Comparison of ENCODE assay signal across 8 mouse cellular contexts in the genomic region with DNA sequence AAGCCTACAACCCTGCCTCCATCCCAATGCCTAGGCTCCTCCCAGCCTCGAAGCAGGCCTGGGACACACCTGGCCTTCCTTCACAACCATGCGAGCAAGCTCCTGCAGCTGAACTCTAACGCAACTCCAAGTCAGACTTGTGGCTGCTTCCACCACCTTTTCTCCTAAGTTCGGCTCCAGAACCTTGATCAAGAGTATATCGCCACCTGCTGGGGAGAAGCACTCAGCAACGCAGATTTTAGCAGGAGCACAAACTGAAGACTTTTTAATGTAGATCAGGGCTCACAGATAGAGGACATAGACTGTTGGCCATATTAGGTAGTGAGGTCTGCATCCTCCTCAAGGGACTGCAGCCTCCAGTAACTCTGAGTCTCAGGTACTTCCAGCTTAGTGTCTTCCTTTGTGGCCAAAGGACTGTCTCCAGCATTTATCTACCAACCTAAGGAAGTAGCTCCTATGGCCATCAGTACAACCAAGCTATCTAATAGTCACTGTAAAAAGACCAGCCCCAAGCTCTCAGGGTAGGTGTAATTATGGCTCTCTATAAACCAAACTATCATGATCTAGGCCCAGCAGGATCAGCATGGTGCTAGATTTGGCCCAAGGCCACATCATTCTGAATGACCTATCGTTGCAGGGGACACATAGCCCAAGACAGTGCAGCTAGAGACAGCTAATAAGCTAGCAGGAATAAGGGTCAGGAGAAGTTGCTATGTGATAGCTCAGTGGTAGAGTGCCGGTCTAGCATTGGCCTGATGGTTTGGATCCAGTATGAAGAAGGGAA. TPM values are rescaled to one million over a fixed set of nuclear protein-coding genes. Genes with fewer than 3 reads are reported as not detected.
DNase-seq lines count a peak whose midpoint lies in the region; ATAC-seq and TF ChIP-seq lines count a peak whose summit lies in the region.

No protein-coding gene starts in this region.

- H3K27ac ChIP-seq in hindbrain, embryonic 13.5 days, result no peak overlapping the region

- in situ Hi-C loops in Patski (cut with MboI; ENCODE audit: low pct_unique_long_range_greater_than_20kb), result loop anchor here (5.0 kb wide), 1 partner anchor 479 kb away; no protein-coding TSS in a partner anchor

- H3K27me3 ChIP-seq in Patski, result no peaks in the 10 kb centered on the region
- no peaks in the 10 kb centered on the region for H3K27me3 ChIP-seq in hindbrain, embryonic 13.5 days

- 26% methylated on average over 8 of the region's 8 CpGs for WGBS in hindbrain, embryonic 13.5 days

- no peak overlapping the region for H3K9ac ChIP-seq in hindbrain, embryonic 13.5 days

- peak; percentile 67 for ATAC-seq in Patski
- peak; percentile 59 for ATAC-seq in hindbrain, embryonic 13.5 days (ENCODE audit: low FRiP score)

- H3K4me1 ChIP-seq in hindbrain, embryonic 13.5 days (replicated peaks), result no peaks in the 10 kb centered on the region

- POLR2A ChIA-PET in Patski (lab: Charles Lee), result no interaction called here

- peak; percentile 81 for TF ChIP-seq CTCF in Patski (IDR thresholded peaks at IDR 0.05)

- H3K9me3 ChIP-seq in hindbrain, embryonic 13.5 days, result no peaks in the 10 kb centered on the region

- DNase-seq in Patski (ENCODE audit: low read depth, low spot score), result peak; percentile 15
- peak; percentile 87 for DNase-seq in cerebellum, adult 9-10 months
- DNase-seq in frontal cortex, adult 2 months (ENCODE audit: extremely low spot score in 1 of 2, low spot score in 1 of 2), result peak; percentile 66 to 93
- DNase-seq in layer of hippocampus, postnatal 14 days (ENCODE audit: low spot score in 2 of 2), result peak; percentile 77 to 87
- peak; percentile 84 for DNase-seq in lung, postnatal 25 days (ENCODE audit: low spot score)
- peak; percentile 88 for DNase-seq in retina, embryonic 14.5 days (ENCODE audit: low spot score)
- peak; percentile 58 to 63 for DNase-seq in thymus, postnatal 36 days

- no peaks in the 10 kb centered on the region for H3K36me3 ChIP-seq in hindbrain, embryonic 13.5 days

- H3K4me2 ChIP-seq in hindbrain, embryonic 13.5 days, result no peak overlapping the region

- CTCF ChIA-PET in Patski (lab: Charles Lee), result interaction anchor here (0.7 to 4.3 kb wide), 19 partner anchors 8 to 489 kb away, joined by 3 to 40 read pairs (median 5); no protein-coding TSS in a partner anchor

- no peak overlapping the region for H3K4me3 ChIP-seq in hindbrain, embryonic 13.5 days

RNA-seq across cellular contexts. Expression of gene Mtmr2, which starts 31.7 kb away (rescaled TPM):
- polyA plus RNA-seq in Patski (2021), result 68.0 TPM
- polyA plus RNA-seq in frontal cortex, adult 2 months (2012; rRNA removed), result 24.3 and 25.9 TPM in 2 replicates
- polyA plus RNA-seq in hindbrain, embryonic 13.5 days (2015; fragmentation: Nextera tagmentation; extraction: Ambion mirVana), result 54.9 and 57.8 TPM in 2 replicates
- 10 to 100 TPM; 51.1 to 55.5 TPM for total RNA-seq in layer of hippocampus, postnatal 14 days (2021)

Comparison
In these comparisons a context has a peak if more than half of its experiments do, and no peak if none do; other contexts are left out.
1. DNase-seq: peak in every context shown above with its lines; median percentile 88 in retina, embryonic 14.5 days; 87 in cerebellum, adult 9-10 months; 84 in lung, postnatal 25 days; 82 in layer of hippocampus, postnatal 14 days; 80 in frontal cortex, adult 2 months; 60 in thymus, postnatal 36 days; 15 in Patski.